Comparison of ENCODE assay signal across 11 mouse cellular contexts in genomic region chr5:27262751-27263150, GRCm38 (mm10).
A peak's percentile ranks its signal among the peaks of the same experiment; 100 is the strongest.
DNase-seq lines count a peak whose midpoint lies in the region; ATAC-seq lines count a peak whose summit lies in the region.
"Had no signal": no experiment of that assay in that cellular context is flagged by ENCODE, and none has a peak within 500 bp of the region (broad histone marks: within the 10 kb centered on the region; RNA-seq: fewer than 3 reads in every experiment).

No protein-coding gene starts in this region.

- WGBS in forebrain, embryonic 11.5 days, result 47% methylated on average over 1 of the region's 1 CpGs
- WGBS in midbrain, embryonic 10.5 days, result 67% methylated on average over 1 of the region's 1 CpGs

- no peaks in the 10 kb centered on the region for H3K27me3 ChIP-seq in forebrain, embryonic 11.5 days (ENCODE audit: control insufficient read depth, insufficient read depth, low read length)
- no peaks in the 10 kb centered on the region for H3K27me3 ChIP-seq in midbrain, embryonic 10.5 days (ENCODE audit: low read depth, poor library complexity, severe bottlenecking)

- peak overlapping the region; percentile 39 for H3K9ac ChIP-seq in forebrain, embryonic 11.5 days (ENCODE audit: low read length)

- no peaks in the 10 kb centered on the region for H3K36me3 ChIP-seq in forebrain, embryonic 11.5 days (ENCODE audit: control insufficient read depth, insufficient read depth, low read length)
- H3K36me3 ChIP-seq in midbrain, embryonic 10.5 days, result no peaks in the 10 kb centered on the region

- peak; percentile 25 for DNase-seq in right cerebral cortex, adult 18-20 months
- DNase-seq in right cerebral cortex, postnatal 36 days (ENCODE audit: low spot score in 2 of 2), result no peak
- DNase-seq in forebrain, embryonic 11.5 days (ENCODE audit: low spot score), result no peak
- DNase-seq in midbrain, embryonic 10.5 days (ENCODE audit: low spot score), result no peak
- DNase-seq in retina, postnatal 1 day, result peak; percentile 36
- DNase-seq in testis, postnatal 14 days (ENCODE audit: low spot score), result no peak
- DNase-seq in gastrocnemius, postnatal 4 days (ENCODE audit: low spot score in 2 of 2), result no peak
- DNase-seq: gastrocnemius, postnatal 10 days; lung, adult 2 months; thymus, postnatal 4 days had no signal

- H3K9me3 ChIP-seq in forebrain, embryonic 11.5 days (ENCODE audit: control insufficient read depth, low read length), result no peaks in the 10 kb centered on the region
- no peaks in the 10 kb centered on the region for H3K9me3 ChIP-seq in midbrain, embryonic 10.5 days (replicated peaks)

- H3K27ac ChIP-seq in forebrain, embryonic 11.5 days (ENCODE audit: low read depth, low read length), result no peak overlapping the region
- peak overlapping the region; percentile 84 for H3K27ac ChIP-seq in midbrain, embryonic 10.5 days (replicated peaks)

- peak overlapping the region; percentile 54 for H3K4me2 ChIP-seq in forebrain, embryonic 11.5 days (ENCODE audit: low read depth, low read length, severe bottlenecking)

- no peak for ATAC-seq in forebrain, embryonic 11.5 days (replicated peaks; ENCODE audit: low FRiP score)
- ATAC-seq in megakaryocyte progenitor cell, adult 5-6 weeks (replicated peaks; ENCODE audit: poor library complexity), result no peak

- H3K4me1 ChIP-seq in forebrain, embryonic 11.5 days (replicated peaks; ENCODE audit: control insufficient read depth, insufficient read depth, low read length), result peaks cover 4% of the 10 kb centered on the region
- H3K4me1 ChIP-seq in midbrain, embryonic 10.5 days, result peaks cover 28% of the 10 kb centered on the region

- peak overlapping the region; percentile 29 for H3K4me3 ChIP-seq in forebrain, embryonic 11.5 days (ENCODE audit: low read depth, low read length)
- peak overlapping the region; percentile 53 for H3K4me3 ChIP-seq in midbrain, embryonic 10.5 days

Comparison
In these comparisons a context has a peak if more than half of its experiments do, and no peak if none do; other contexts are left out.
1. DNase-seq: peak in right cerebral cortex, adult 18-20 months (single experiment) and retina, postnatal 1 day (single experiment); none in right cerebral cortex, postnatal 36 days (0 of 2), forebrain, embryonic 11.5 days (single experiment), midbrain, embryonic 10.5 days (single experiment), testis, postnatal 14 days (single experiment) and gastrocnemius, postnatal 4 days (0 of 2).